12 mouse cellular contexts compared by ENCODE assay signal in genomic region chr9:29833781-29834180, GRCm38 (mm10).
DNase-seq lines count a peak whose midpoint lies in the region; ATAC-seq and TF ChIP-seq lines count a peak whose summit lies in the region.
"Had no signal": no experiment of that assay in that cellular context is flagged by ENCODE, and none has a peak within 500 bp of the region (broad histone marks: within the 10 kb centered on the region; RNA-seq: fewer than 3 reads in every experiment).

No protein-coding gene starts in this region.

- H3K36me3 ChIP-seq in forebrain, embryonic 15.5 days, result no peaks in the 10 kb centered on the region
- no peaks in the 10 kb centered on the region for H3K36me3 ChIP-seq in limb, embryonic 10.5 days
- no peaks in the 10 kb centered on the region for H3K36me3 ChIP-seq in neural tube, embryonic 12.5 days
- H3K36me3 ChIP-seq in lung, postnatal 0 days (ENCODE audit: insufficient read depth, low read length), result no peaks in the 10 kb centered on the region

- intact Hi-C loops in heart, postnatal 14 days (cut with DNase I), result no loop called here

- no peaks in the 10 kb centered on the region for H3K9me3 ChIP-seq in forebrain, embryonic 15.5 days
- H3K9me3 ChIP-seq in limb, embryonic 10.5 days (replicated peaks), result no peaks in the 10 kb centered on the region
- H3K9me3 ChIP-seq in neural tube, embryonic 12.5 days, result no peaks in the 10 kb centered on the region
- no peaks in the 10 kb centered on the region for H3K9me3 ChIP-seq in lung, postnatal 0 days (ENCODE audit: low read length)

- no peak for TF ChIP-seq CTCF in lung, postnatal 0 days (IDR thresholded peaks at IDR 0.05)

- 0 out of 2 replicates have a peak, but pooled peaks have one; percentile 14 for ATAC-seq in forebrain, embryonic 15.5 days (replicated peaks)
- peak; percentile 22; the same call in 1 of the 2 replicates for ATAC-seq in neural tube, embryonic 12.5 days (ENCODE audit: low FRiP score, low read depth)
- ATAC-seq in lung, postnatal 0 days, result no peak

- no peak overlapping the region for H3K4me2 ChIP-seq in forebrain, embryonic 15.5 days (replicated peaks)
- H3K4me2 ChIP-seq in neural tube, embryonic 12.5 days (replicated peaks), result no peak overlapping the region
- no peak overlapping the region for H3K4me2 ChIP-seq in lung, postnatal 0 days (replicated peaks; ENCODE audit: low read depth, low read length)

- H3K4me1 ChIP-seq in forebrain, embryonic 15.5 days, result peaks cover 49% of the 10 kb centered on the region
- peaks cover 43% of the 10 kb centered on the region for H3K4me1 ChIP-seq in limb, embryonic 10.5 days
- H3K4me1 ChIP-seq in neural tube, embryonic 12.5 days, result peaks cover 31% of the 10 kb centered on the region
- no peaks in the 10 kb centered on the region for H3K4me1 ChIP-seq in lung, postnatal 0 days (ENCODE audit: insufficient read depth, low read depth, low read length)

- no peak overlapping the region for H3K4me3 ChIP-seq in forebrain, embryonic 15.5 days
- H3K4me3 ChIP-seq in limb, embryonic 10.5 days, result no peak overlapping the region
- no peak overlapping the region for H3K4me3 ChIP-seq in neural tube, embryonic 12.5 days
- H3K4me3 ChIP-seq in lung, postnatal 0 days (ENCODE audit: low read depth, low read length), result no peak overlapping the region

- peak overlapping the region; percentile 56 for H3K27ac ChIP-seq in forebrain, embryonic 15.5 days (replicated peaks)
- peak overlapping the region; percentile 74 for H3K27ac ChIP-seq in limb, embryonic 10.5 days
- H3K27ac ChIP-seq in neural tube, embryonic 12.5 days, result 0 out of 2 replicates have a peak overlapping the region, but pooled peaks have one; percentile 12
- H3K27ac ChIP-seq in lung, postnatal 0 days (ENCODE audit: low read length), result no peak overlapping the region

- peak; percentile 76 for DNase-seq in heart, adult 11 months
- no peak for DNase-seq in heart, postnatal 14 days
- DNase-seq in limb, embryonic 10.5 days (ENCODE audit: low spot score), result peak; percentile 72
- DNase-seq in lung, postnatal 0 days (ENCODE audit: low spot score), result no peak
- no peak for DNase-seq in lung, postnatal 14 days
- no peak for DNase-seq in right cerebral cortex, postnatal 14 days
- DNase-seq: cerebellum, postnatal 36 days; heart, postnatal 4 days; kidney, postnatal 10 days; lung, adult 2 months had no signal

- no peak for TF ChIP-seq EP300 in lung, postnatal 0 days (IDR thresholded peaks at IDR 0.05)

- no peak overlapping the region for H3K9ac ChIP-seq in forebrain, embryonic 15.5 days (replicated peaks)
- H3K9ac ChIP-seq in neural tube, embryonic 12.5 days, result no peak overlapping the region
- H3K9ac ChIP-seq in lung, postnatal 0 days (replicated peaks; ENCODE audit: low read depth), result no peak overlapping the region

- no peaks in the 10 kb centered on the region for H3K27me3 ChIP-seq in forebrain, embryonic 15.5 days
- peaks cover 47% of the 10 kb centered on the region for H3K27me3 ChIP-seq in limb, embryonic 10.5 days (ENCODE audit: low read depth, poor library complexity, severe bottlenecking)
- H3K27me3 ChIP-seq in neural tube, embryonic 12.5 days (replicated peaks), result no peaks in the 10 kb centered on the region
- no peaks in the 10 kb centered on the region for H3K27me3 ChIP-seq in lung, postnatal 0 days (replicated peaks; ENCODE audit: insufficient read depth, low read length)

- 43% methylated on average over 2 of the region's 2 CpGs for WGBS in forebrain, embryonic 15.5 days
- WGBS in limb, embryonic 10.5 days, result 11% methylated on average over 2 of the region's 2 CpGs
- WGBS in neural tube, embryonic 12.5 days, result 22% methylated on average over 2 of the region's 2 CpGs
- WGBS in lung, postnatal 0 days, result 54% methylated on average over 2 of the region's 2 CpGs

Comparison
In these comparisons a context has a peak if more than half of its experiments do, and no peak if none do; other contexts are left out.
1. DNase-seq: peak in heart, adult 11 months (single experiment) and limb, embryonic 10.5 days (single experiment); none in heart, postnatal 14 days (0 of 2), lung, postnatal 0 days (single experiment), lung, postnatal 14 days (single experiment) and right cerebral cortex, postnatal 14 days (single experiment).